Mouse (Mus musculus) megakaryocyte, embryonic 14.5 days (primary cell): ENCODE measurements around the gene Defb19.

ENCODE experiments used
- FLI1 ChIP-seq: IDR thresholded peaks from 2 replicates; pipeline ENCODE4 v1.6.1; 2012; ENCODE audit warnings: low read length, inconsistent platforms, mixed read lengths
- GATA1 ChIP-seq: IDR thresholded peaks from 3 replicates; pipeline ENCODE4 v1.6.1; 2012; ENCODE audit warnings: mixed read lengths, low read length, inconsistent platforms, borderline replicate concordance

- TF ChIP-seq GATA1, result no peak
- no peak for TF ChIP-seq FLI1
These were observed 8.3 kb upstream of the Defb19 start for GRCm38 (mm10) chr2:152588450-152588849.
